Mouse (Mus musculus) spleen, adult 2 months (tissue): ENCODE measurements at regions not wholly inside any gene's neighbourhood (a gene's known extent, or its start where the extent isn't known, plus 50 kb on each side); places are given as distances from the start of the nearest gene placed in this dataset.

Experiments used
- DNase-seq, 2 experiments: peaks; one replicate each; pipeline versions ENCODE4 v3.0.0 to v3.0.0-alpha.2; 2012 to 2021; ENCODE audit warnings: low spot score in 2 of 2, low read depth in 1 of 2
- H3K27ac ChIP-seq: fragments of 200-500 bp; 2 replicates; pipeline ENCODE4 v1.5.1; 2012; ENCODE audit warnings: low read length, inconsistent platforms; ENCODE audit not compliant: insufficient read depth
- H3K27me3 ChIP-seq: fragments of 200-500 bp; 2 replicates; pipeline ENCODE4 v1.6.1; 2012; ENCODE audit warnings: mild to moderate bottlenecking, moderate library complexity, low read length, inconsistent platforms; ENCODE audit not compliant: control insufficient read depth, insufficient read depth
- H3K36me3 ChIP-seq: fragments of 200-500 bp; 2 replicates; pipeline ENCODE4 v1.6.1; 2012; ENCODE audit warnings: mild to moderate bottlenecking, low read length, inconsistent platforms; ENCODE audit not compliant: control insufficient read depth, insufficient read depth
- H3K4me1 ChIP-seq: fragments of 200-500 bp; 2 replicates; pipeline ENCODE4 v1.6.1; 2011; ENCODE audit warnings: inconsistent platforms; ENCODE audit not compliant: control insufficient read depth, insufficient read depth, insufficient read length
- H3K4me3 ChIP-seq: fragments of 200-500 bp; 2 replicates; pipeline ENCODE4 v1.5.1; 2011; ENCODE audit warnings: mild to moderate bottlenecking, inconsistent platforms; ENCODE audit not compliant: insufficient read depth, insufficient read length; ENCODE audit errors: extremely low read depth
- CTCF ChIP-seq: fragments of 200-500 bp; IDR thresholded peaks from 2 replicates; pipeline ENCODE4 v1.5.1; 2011; ENCODE audit warnings: mild to moderate bottlenecking, inconsistent platforms; ENCODE audit not compliant: insufficient read depth, insufficient read length, insufficient replicate concordance; ENCODE audit errors: extremely low read depth
- POLR2A ChIP-seq: fragments of 200-500 bp; IDR thresholded peaks from 2 replicates; pipeline ENCODE4 v1.6.1; 2011; ENCODE audit warnings: low read depth, low read length, inconsistent platforms
- WGBS: fragments of 180-500 bp; shearing (Covaris S2); methylation state at CpG from one replicate; pipeline ENCODE4 v1.1.7; 2018; 5-methylcytosine and 5-hydroxymethylcytosine counted together

DNA sequence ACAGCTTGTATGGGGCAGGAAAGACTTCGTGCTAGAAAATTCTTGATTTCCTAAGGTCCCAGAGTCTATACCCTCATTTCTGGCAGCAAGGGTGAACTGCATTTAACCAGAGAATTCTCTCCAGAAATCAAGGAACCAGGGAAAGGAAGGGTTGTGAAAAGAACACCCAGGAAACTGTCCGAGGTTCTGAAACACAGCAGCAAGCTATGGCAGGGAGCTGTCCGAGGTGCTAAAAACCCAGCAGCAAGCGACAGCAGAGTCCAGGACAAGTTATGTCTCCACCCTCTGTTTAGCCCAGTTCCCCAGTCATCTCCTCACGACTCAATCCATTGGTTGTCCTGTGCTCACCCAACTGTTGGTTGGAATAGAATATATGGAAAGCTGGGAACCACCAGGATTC is 171.1 kb downstream of the Matn1 start:
- Histone ChIP-seq H3K4me3 (no peak overlapping the region), H3K4me1 (no peaks in the 10 kb centered on the region), H3K27ac (no peak overlapping the region), H3K36me3 (no peaks in the 10 kb centered on the region), H3K27me3 (no peaks in the 10 kb centered on the region)
- TF ChIP-seq CTCF (no peak), POLR2A (no peak)
- WGBS: 11% methylated on average over 5 of the region's 5 CpGs
- DNase-seq: no peak

- 79% methylated on average over 4 of the region's 4 CpGs for WGBS
- H3K27me3 ChIP-seq: no peaks in the 10 kb centered on the region
- H3K27ac ChIP-seq: no peak overlapping the region
- TF ChIP-seq CTCF (no peak), POLR2A (no peak)
- H3K36me3 ChIP-seq: no peaks in the 10 kb centered on the region
- no peak overlapping the region for H3K4me3 ChIP-seq
- DNase-seq: no peak
- H3K4me1 ChIP-seq: no peaks in the 10 kb centered on the region
Observed at GRCm38 (mm10) chr4:131118586-131118985, 174.4 kb downstream of the Matn1 start.

DNA sequence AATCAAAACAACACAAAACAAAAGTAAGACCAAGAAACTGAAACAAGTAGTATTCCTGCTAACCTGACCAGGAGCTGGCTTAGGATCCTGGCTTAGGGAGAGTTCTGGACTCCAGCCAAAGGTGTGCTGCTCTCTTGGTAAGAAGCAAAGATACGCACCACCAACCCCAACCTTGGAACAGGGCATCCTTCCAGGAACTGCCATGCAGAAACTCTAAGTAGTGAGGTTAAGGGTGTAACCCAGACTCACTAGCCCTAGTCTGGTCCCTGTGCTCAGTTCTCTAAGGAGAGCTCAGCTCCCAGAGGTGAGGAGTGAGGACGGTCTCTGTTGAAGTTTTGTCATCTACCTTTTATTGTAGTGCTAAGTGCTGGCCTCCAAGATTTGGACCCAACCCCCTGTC is 175.4 kb downstream of the Matn1 start:
- no peak overlapping the region for H3K27ac ChIP-seq
- WGBS: 75% methylated on average over 2 of the region's 2 CpGs
- H3K4me3 ChIP-seq: no peak overlapping the region
- TF ChIP-seq CTCF (no peak), POLR2A (no peak)
- H3K4me1 ChIP-seq: no peaks in the 10 kb centered on the region
- H3K36me3 ChIP-seq: no peaks in the 10 kb centered on the region
- no peaks in the 10 kb centered on the region for H3K27me3 ChIP-seq
- DNase-seq: no peak

DNA sequence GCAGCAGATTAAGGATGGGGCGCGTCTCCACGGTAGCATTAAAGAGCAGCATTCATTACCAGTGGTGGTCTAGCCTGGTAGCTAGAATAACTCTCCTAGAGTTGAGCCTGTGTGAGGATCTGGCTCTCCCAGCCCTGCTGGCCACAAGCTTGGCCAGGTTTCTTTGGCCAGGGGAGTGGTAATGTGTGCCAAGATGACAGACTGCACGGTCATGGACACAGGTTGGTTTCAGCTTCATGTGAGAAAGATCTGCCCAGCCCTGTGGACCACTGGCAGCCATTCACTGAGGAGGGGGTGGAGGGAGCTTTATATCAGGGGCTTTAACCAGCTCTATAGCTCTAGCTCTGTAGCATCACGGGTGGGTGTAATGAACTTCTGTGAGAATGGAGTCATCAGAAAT is 176.5 kb downstream of the Matn1 start:
- Histone ChIP-seq H3K36me3 (no peaks in the 10 kb centered on the region), H3K4me1 (no peaks in the 10 kb centered on the region), H3K4me3 (no peak overlapping the region), H3K27ac (no peak overlapping the region), H3K27me3 (no peaks in the 10 kb centered on the region)
- no peak for TF ChIP-seq CTCF
- no peak for TF ChIP-seq POLR2A
- 85% methylated on average over 5 of the region's 5 CpGs for whole genome bisulfite sequencing
- no peak for DNase-seq

DNA sequence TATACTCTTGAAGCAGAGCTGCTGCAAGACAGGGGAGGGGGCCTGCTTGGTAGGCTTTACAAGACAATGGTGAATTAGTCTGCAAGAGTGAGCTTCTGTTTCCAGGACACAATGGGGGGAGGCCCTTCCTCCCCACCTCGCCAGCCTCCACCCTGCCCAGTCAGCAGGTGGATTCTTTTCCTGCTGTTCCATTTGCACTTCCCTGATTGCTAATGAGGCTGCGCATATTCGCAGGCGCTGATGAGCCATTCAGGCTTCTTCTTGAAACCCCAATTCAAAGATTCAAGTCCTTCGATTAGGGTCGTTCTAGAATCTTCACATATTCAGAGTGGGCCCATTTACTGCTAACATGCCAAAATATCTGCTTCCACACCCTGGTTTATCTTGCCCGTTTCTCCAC is 181.8 kb downstream of the Matn1 start:
- no peak for DNase-seq
- 52% methylated on average over 7 of the region's 7 CpGs for WGBS

GRCm38 (mm10) chr4:131126901-131127300 is 182.7 kb downstream of the Matn1 start:
- Histone ChIP-seq H3K27me3 (no peaks in the 10 kb centered on the region), H3K4me3 (no peak overlapping the region), H3K27ac (no peak overlapping the region), H3K4me1 (no peaks in the 10 kb centered on the region), H3K36me3 (no peaks in the 10 kb centered on the region)
- 75% methylated on average over 6 of the region's 6 CpGs for WGBS
- TF ChIP-seq POLR2A (no peak), CTCF (no peak)
- DNase-seq: no peak

More for the DNA sequence above, 181.8 kb downstream of the Matn1 start:
- no peaks in the 10 kb centered on the region for H3K27me3 ChIP-seq
- H3K4me1 ChIP-seq: no peaks in the 10 kb centered on the region
- H3K27ac ChIP-seq: no peak overlapping the region
- no peaks in the 10 kb centered on the region for H3K36me3 ChIP-seq
- H3K4me3 ChIP-seq: no peak overlapping the region
- TF ChIP-seq CTCF (no peak), POLR2A (no peak)

GRCm38 (mm10) chr4:131128646-131129045 is 184.5 kb downstream of the Matn1 start:
- Histone ChIP-seq H3K4me1 (no peaks in the 10 kb centered on the region), H3K27ac (no peak overlapping the region), H3K36me3 (no peaks in the 10 kb centered on the region), H3K4me3 (no peak overlapping the region), H3K27me3 (no peaks in the 10 kb centered on the region)
- 55% methylated on average over 3 of the region's 3 CpGs for WGBS
- no peak for TF ChIP-seq POLR2A
- no peak for TF ChIP-seq CTCF
- DNase-seq: no peak

- no peak for DNase-seq
- Histone ChIP-seq H3K36me3 (no peaks in the 10 kb centered on the region), H3K4me1 (no peaks in the 10 kb centered on the region), H3K4me3 (no peak overlapping the region), H3K27me3 (no peaks in the 10 kb centered on the region), H3K27ac (no peak overlapping the region)
- no peak for TF ChIP-seq CTCF
- no peak for TF ChIP-seq POLR2A
- WGBS: 20% methylated on average over 1 of the region's 1 CpGs
Observed at GRCm38 (mm10) chr4:131132201-131132600, 188.0 kb downstream of the Matn1 start.
